Mouse (Mus musculus) brain, embryonic 14.5 days (tissue): ENCODE measurements at regions not wholly inside any gene's neighbourhood (a gene's known extent, or its start where the extent isn't known, plus 50 kb on each side); places are given as distances from the start of the nearest gene placed in this dataset.

Source experiments
- CTCF ChIP-seq: fragments of 200-500 bp; IDR thresholded peaks from 2 replicates; pipeline ENCODE4 v1.5.1; 2012; ENCODE audit warnings: inconsistent platforms, mild to moderate bottlenecking, moderate library complexity, borderline replicate concordance; ENCODE audit not compliant: insufficient read depth, insufficient read length; ENCODE audit errors: extremely low read depth
- POLR2A ChIP-seq: fragments of 200-500 bp; IDR thresholded peaks from 2 replicates; pipeline ENCODE4 v1.6.1; 2012; ENCODE audit warnings: mild to moderate bottlenecking, inconsistent platforms, borderline replicate concordance; ENCODE audit not compliant: poor library complexity, insufficient read depth, insufficient read length, severe bottlenecking; ENCODE audit errors: extremely low read depth

- no peak for TF ChIP-seq CTCF
- TF ChIP-seq POLR2A, result no peak
Observed at GRCm38 (mm10) chr10:117571891-117572573, 57.3 kb upstream of the Cpm start.
